Mouse (Mus musculus): ENCODE data around the gene Clec9a. TPM values are rescaled to one million over a fixed set of nuclear protein-coding genes. Genes with fewer than 3 reads are reported as not detected.

Clec9a gene
- total RNA-seq, 1 experiment from 2014 or later, result 1.8 TPM

- ATAC-seq (replicated peaks; ENCODE audit: low read depth, poor library complexity, severe bottlenecking), result no peak
Observed at GRCm38 (mm10) chr6:129423040-129423733, 14.5 kb downstream of the Clec9a start.

- ATAC-seq (replicated peaks; ENCODE audit: low read depth, poor library complexity, severe bottlenecking), result peak; percentile 64
Observed at GRCm38 (mm10) chr6:129423734-129424072, 15.0 kb downstream of the Clec9a start.

- no peak for ATAC-seq (replicated peaks; ENCODE audit: low read depth, poor library complexity, severe bottlenecking)
Observed at GRCm38 (mm10) chr6:129425217-129425616, 16.6 kb downstream of the Clec9a start.

- ATAC-seq (replicated peaks; ENCODE audit: low read depth, poor library complexity, severe bottlenecking), result peak; percentile 82
Observed at GRCm38 (mm10) chr6:129425812-129426211, 17.1 kb downstream of the Clec9a start.

- peak; percentile 48 for ATAC-seq (replicated peaks; ENCODE audit: low read depth, poor library complexity, severe bottlenecking)
Observed at GRCm38 (mm10) chr6:129427281-129427680, 18.6 kb downstream of the Clec9a start.

- peak; percentile 100 for ATAC-seq (replicated peaks; ENCODE audit: low read depth, poor library complexity, severe bottlenecking)
Observed at GRCm38 (mm10) chr6:129434239-129434638, 25.6 kb downstream of the Clec9a start.

GRCm38 (mm10) chr6:129436025-129436424 lies 27.4 kb downstream of the Clec9a start:
- ATAC-seq (replicated peaks; ENCODE audit: low read depth, poor library complexity, severe bottlenecking), result no peak

GRCm38 (mm10) chr6:129438033-129438432 lies 29.4 kb downstream of the Clec9a start:
- ATAC-seq (replicated peaks; ENCODE audit: low read depth, poor library complexity, severe bottlenecking), result no peak

- ATAC-seq (replicated peaks; ENCODE audit: low read depth, poor library complexity, severe bottlenecking), result no peak
Observed at GRCm38 (mm10) chr6:129449743-129450142, 41.1 kb downstream of the Clec9a start.

- peak; percentile 73 for ATAC-seq (replicated peaks; ENCODE audit: low read depth, poor library complexity, severe bottlenecking)
Observed at GRCm38 (mm10) chr6:129451411-129452039, 42.9 kb downstream of the Clec9a start, which contains the start of gene Clec1a. TSS of gene Clec1a (minus strand) at chr6:129452000.

GRCm38 (mm10) chr6:129471386-129471785 lies 62.7 kb downstream of the Clec9a start:
- peak; percentile 45 for ATAC-seq (replicated peaks; ENCODE audit: low read depth, poor library complexity, severe bottlenecking)

- peak; percentile 50 for ATAC-seq (replicated peaks; ENCODE audit: low read depth, poor library complexity, severe bottlenecking)
Observed at GRCm38 (mm10) chr6:129472627-129473026, 64.0 kb downstream of the Clec9a start.

Other genes with a start within 250 kb of the Clec9a start
- gene Clec2d, start 228.2 kb upstream of the Clec9a start, total RNA-seq (2017), result 153 and 168 TPM in 2 replicates
- 245 and 273 TPM in 2 replicates for gene Cd69, start 133.4 kb upstream of the Clec9a start, total RNA-seq (2017)
- gene 4922502D21Rik, start 77.1 kb upstream of the Clec9a start, total RNA-seq (2017), result 0.14 TPM in 1 of 2 replicates, not detected in the other
- 117 and 140 TPM in 2 replicates for gene Clec12a, start 66.2 kb upstream of the Clec9a start, total RNA-seq (2017)
- not detected in 2 replicates for gene Clec12b, start 23.0 kb upstream of the Clec9a start, total RNA-seq (2017)
- gene Clec1b, start 11.6 kb upstream of the Clec9a start, total RNA-seq (2017), result 2.4 and 5.3 TPM in 2 replicates
- 0.14 TPM in 1 of 2 replicates, not detected in the other for gene Clec1a, start 43.1 kb downstream of the Clec9a start, total RNA-seq (2017)
- 0.82 and 1.1 TPM in 2 replicates for gene Olr1, start 98.3 kb downstream of the Clec9a start, total RNA-seq (2017)
- gene Tmem52b, start 103.7 kb downstream of the Clec9a start, total RNA-seq (2017), result 0.18 TPM in 1 of 2 replicates, not detected in the other
- 90.8 and 91.1 TPM in 2 replicates for gene Gabarapl1, start 124.3 kb downstream of the Clec9a start, total RNA-seq (2017)
- gene Klre1, start 169.0 kb downstream of the Clec9a start, total RNA-seq (2017), result 2.0 TPM in 1 of 2 replicates, not detected in the other
- 2.8 and 7.4 TPM in 2 replicates for gene Klrd1, start 182.9 kb downstream of the Clec9a start, total RNA-seq (2017)
- 2.5 and 2.6 TPM in 2 replicates for gene Klrk1, start 215.0 kb downstream of the Clec9a start, total RNA-seq (2017)
- gene Klrc3, start 234.5 kb downstream of the Clec9a start, total RNA-seq (2017), result not detected in 2 replicates

All from common myeloid progenitor, adult 5-6 weeks (primary cell).